Mouse (Mus musculus): ENCODE results near the gene Pgr. TPM values are rescaled to one million over a fixed set of nuclear protein-coding genes. Genes with fewer than 3 reads are reported as not detected.

The Pgr gene
- total RNA-seq (2023): not detected in 4 replicates

GRCm38 (mm10) chr9:8899616-8900202 lies at the start of gene Pgr:
Gene Pgr, plus strand, starts transcription at chr9:8899833.

GRCm38 (mm10) chr9:8971491-8971890 lies 71.9 kb downstream of the Pgr start, which contains the start of gene Gm16485:
Gene Gm16485, plus strand, starts transcription at chr9:8971791.

Other genes with a start within 250 kb of the Pgr start
- not detected in 4 replicates for gene Gm16485, start 72.0 kb downstream of the Pgr start, total RNA-seq (2023)